Mouse (Mus musculus): ENCODE measurements at regions not wholly inside any gene's neighbourhood (a gene's known extent, or its start where the extent isn't known, plus 50 kb on each side); places are given as distances from the start of the nearest gene placed in this dataset.

- TF ChIP-seq CTCF (IDR thresholded peaks at IDR 0.05; ENCODE audit: borderline replicate concordance, extremely low read depth, insufficient read depth, insufficient read length) (no peak), POLR2A (IDR thresholded peaks at IDR 0.05; ENCODE audit: borderline replicate concordance, extremely low read depth, insufficient read depth, insufficient read length, poor library complexity, severe bottlenecking) (no peak)
Observed at GRCm38 (mm10) chr3:120477232-120477631, 693.0 kb upstream of the Ptbp2 start.
